Mouse (Mus musculus): ENCODE measurements around the gene Plch2. TPM values are rescaled to one million over a fixed set of nuclear protein-coding genes. Genes with fewer than 3 reads are reported as not detected.

The Plch2 gene
- polyA plus RNA-seq, 1 experiment, result 149 TPM

GRCm38 (mm10) chr4:154933306-154933907, 123.2 kb downstream of the Plch2 start:
- no peak for DNase-seq
- no peak overlapping the region for H3K4me3 ChIP-seq (replicated peaks; ENCODE audit: insufficient read depth, low read depth, low read length)
- H3K4me1 ChIP-seq (ENCODE audit: control insufficient read depth, insufficient read depth, low read length), result no peaks in the 10 kb centered on the region
- WGBS, result 55% methylated on average over 13 of the region's 13 CpGs
- TF ChIP-seq CTCF (IDR thresholded peaks at IDR 0.05; ENCODE audit: borderline replicate concordance, insufficient read depth, low read depth, low read length), result no peak
- TF ChIP-seq POLR2A (IDR thresholded peaks at IDR 0.05; ENCODE audit: borderline replicate concordance, insufficient read depth, low read length), result no peak
- no peaks in the 10 kb centered on the region for H3K27me3 ChIP-seq (ENCODE audit: control insufficient read depth, insufficient read depth, low read length)
- no peak overlapping the region for H3K27ac ChIP-seq (ENCODE audit: insufficient read depth, low read length)

Other genes with a start within 250 kb of the Plch2 start
- gene Ttc34, start 219.3 kb downstream of the Plch2 start, polyA plus RNA-seq (2012; rRNA removed), result 1.5 and 2.6 TPM in 2 replicates
- gene Mmel1, start 187.2 kb downstream of the Plch2 start, polyA plus RNA-seq (2012; rRNA removed), result 2.7 and 3.3 TPM in 2 replicates
- gene Fam213b, start 157.6 kb downstream of the Plch2 start, polyA plus RNA-seq (2012; rRNA removed), result 171 and 180 TPM in 2 replicates
- gene Tnfrsf14, start 128.2 kb downstream of the Plch2 start, polyA plus RNA-seq (2012; rRNA removed), result 0.80 and 1.3 TPM in 2 replicates
- gene Hes5, start 95.9 kb downstream of the Plch2 start, polyA plus RNA-seq (2012; rRNA removed), result 4.6 and 4.8 TPM in 2 replicates
- gene Pank4, start 92.7 kb downstream of the Plch2 start, polyA plus RNA-seq (2012; rRNA removed), result 84.6 and 85.5 TPM in 2 replicates
- 32.0 and 38.1 TPM in 2 replicates for gene Pex10, start 10.2 kb upstream of the Plch2 start, polyA plus RNA-seq (2012; rRNA removed)
- 102 and 104 TPM in 2 replicates for gene Rer1, start 29.6 kb upstream of the Plch2 start, polyA plus RNA-seq (2012; rRNA removed)
- 15.6 and 18.7 TPM in 2 replicates for gene Morn1, start 29.8 kb upstream of the Plch2 start, polyA plus RNA-seq (2012; rRNA removed)
- 87.2 and 106 TPM in 2 replicates for gene Ski, start 165.8 kb upstream of the Plch2 start, polyA plus RNA-seq (2012; rRNA removed)
- 94.5 and 109 TPM in 2 replicates for gene Faap20, start 193.0 kb upstream of the Plch2 start, polyA plus RNA-seq (2012; rRNA removed)